Mouse (Mus musculus) embryonic fibroblast, embryonic 13.5 days (primary cell): Measurements from ENCODE around the gene Pde4d.

ENCODE experiments used
- CTCF ChIP-seq: IDR thresholded peaks from 2 replicates; pipeline ENCODE4 v1.5.1; 2011; ENCODE audit warnings: mild to moderate bottlenecking, control low read depth, low read length, moderate library complexity, borderline replicate concordance; ENCODE audit not compliant: insufficient read depth
- POLR2A ChIP-seq: IDR thresholded peaks from 2 replicates; pipeline ENCODE4 v1.6.1; 2011; ENCODE audit warnings: low read depth, mild to moderate bottlenecking, control low read depth, low read length, moderate library complexity

GRCm38 (mm10) chr13:109761081-109761480 is 1311.3 kb downstream of the Pde4d start:
- TF ChIP-seq CTCF, result no peak
- TF ChIP-seq POLR2A, result no peak
